Mouse (Mus musculus) spleen, embryonic (tissue): ENCODE results near the gene Eloa.

Experiments
- CTCF ChIA-PET: fragments of 350-600 bp; sonication (Branson Sonifier 250); formaldehyde crosslinking; loops from one replicate; lab custom pipeline; 2022; lab: Charles Lee

The Eloa gene

DNA sequence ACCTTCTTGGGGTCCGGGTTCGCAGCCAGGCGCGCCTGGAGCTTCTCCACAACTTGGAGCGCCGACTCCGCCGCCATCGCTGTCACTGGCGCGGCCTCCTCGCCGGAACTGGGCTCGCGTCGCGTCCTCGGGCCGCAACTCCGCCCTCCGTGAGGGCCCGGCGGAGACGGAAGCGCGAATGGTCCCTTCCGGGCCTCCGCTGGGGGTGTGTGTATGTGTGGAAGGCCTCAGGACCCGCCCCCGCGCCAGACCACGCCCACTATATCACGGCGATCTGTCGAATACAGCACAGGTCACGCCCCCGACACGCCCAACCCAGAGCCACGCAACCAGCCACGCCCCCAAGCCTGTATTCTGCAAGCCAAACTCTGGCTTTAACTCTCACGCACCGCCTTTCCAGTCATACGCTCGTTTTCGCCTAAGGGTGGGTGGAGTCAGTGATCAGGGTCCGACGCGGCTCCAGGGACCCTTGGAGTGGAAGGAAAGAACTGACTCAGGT, at the start of gene Eloa:
Eloa (minus strand) TSS at position 215 of the 499 bp plus-strand sequence.
- CTCF ChIA-PET: no interaction called here

DNA sequence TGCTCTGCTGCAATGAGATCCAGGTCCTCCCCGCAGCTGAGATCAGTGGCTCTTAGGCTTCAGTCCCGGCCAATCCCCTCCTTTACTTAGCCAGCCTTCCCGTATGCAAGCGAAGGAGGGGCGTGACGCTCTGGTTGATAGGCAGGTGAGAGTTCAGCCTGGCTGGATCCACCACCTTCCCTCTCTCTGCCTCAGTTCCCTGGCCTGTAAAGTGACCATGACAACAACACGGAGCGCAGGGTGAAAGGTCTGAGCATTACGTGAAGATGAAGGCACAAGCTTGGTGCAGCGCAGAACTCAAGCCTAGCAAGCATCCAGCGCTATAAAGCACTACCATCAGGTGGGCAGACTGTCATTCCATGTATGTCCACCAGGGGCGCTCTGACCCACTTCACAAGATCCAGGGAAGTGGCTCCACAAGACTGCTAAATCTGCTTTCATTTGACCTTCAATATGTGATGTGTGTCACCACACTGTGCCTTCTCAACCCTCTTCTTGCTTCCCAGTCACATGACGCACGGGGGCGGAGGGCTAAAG, 49.7 kb upstream of the Eloa start:
- CTCF ChIA-PET: interaction anchor here (0.7 to 1.5 kb wide), 4 partner anchors 52 to 92 kb away, joined by 3 to 13 read pairs (median 4); no protein-coding TSS in a partner anchor

DNA sequence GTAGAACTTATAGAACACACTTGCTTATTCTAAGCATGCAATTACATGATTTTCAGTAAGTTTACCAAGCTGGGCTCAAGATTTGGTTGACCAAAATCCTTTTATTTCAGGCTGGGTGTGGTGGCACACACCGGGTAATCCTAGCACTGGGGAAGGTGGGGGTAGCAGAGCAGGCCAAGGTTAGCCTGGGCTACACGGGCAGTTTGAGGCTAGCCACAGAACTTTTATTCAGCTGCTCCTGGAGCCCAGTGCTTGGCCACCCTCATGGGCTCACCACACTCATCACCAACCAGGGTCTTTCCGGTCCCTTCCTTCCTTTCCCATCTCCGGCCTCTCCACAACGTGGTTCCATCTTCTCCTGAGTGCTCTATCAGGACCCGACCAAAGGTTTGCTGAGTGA, 49.0 kb upstream of the Eloa start:
- CTCF ChIA-PET: interaction anchor here (1.0 to 1.5 kb wide), 7 partner anchors 18 to 119 kb away, joined by 3 to 13 read pairs (median 4); no protein-coding TSS in a partner anchor

DNA sequence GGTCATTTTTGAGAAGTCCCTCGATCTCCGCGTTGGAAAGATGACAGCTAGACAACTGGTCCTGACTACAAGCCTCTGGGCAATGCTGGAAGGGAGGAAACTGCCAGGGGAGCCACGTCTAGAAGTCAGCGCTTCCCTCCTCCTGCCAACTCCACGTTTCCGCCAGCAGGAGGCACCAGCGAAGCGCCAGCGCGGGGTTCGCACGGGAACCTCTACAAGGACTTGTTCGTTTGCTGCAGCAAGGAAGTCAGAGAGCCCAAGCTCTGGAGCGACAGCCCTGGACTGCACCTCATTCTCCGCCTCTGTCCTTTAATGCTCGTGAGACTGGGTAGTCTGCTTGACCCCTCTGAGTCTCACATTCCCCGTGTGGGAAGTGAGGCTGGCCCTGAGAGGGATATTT, 48.4 kb upstream of the Eloa start:
- CTCF ChIA-PET: interaction anchor here (0.6 to 1.3 kb wide), 6 partner anchors 19 to 227 kb away, joined by 3 to 13 read pairs (median 4); no protein-coding TSS in a partner anchor

DNA sequence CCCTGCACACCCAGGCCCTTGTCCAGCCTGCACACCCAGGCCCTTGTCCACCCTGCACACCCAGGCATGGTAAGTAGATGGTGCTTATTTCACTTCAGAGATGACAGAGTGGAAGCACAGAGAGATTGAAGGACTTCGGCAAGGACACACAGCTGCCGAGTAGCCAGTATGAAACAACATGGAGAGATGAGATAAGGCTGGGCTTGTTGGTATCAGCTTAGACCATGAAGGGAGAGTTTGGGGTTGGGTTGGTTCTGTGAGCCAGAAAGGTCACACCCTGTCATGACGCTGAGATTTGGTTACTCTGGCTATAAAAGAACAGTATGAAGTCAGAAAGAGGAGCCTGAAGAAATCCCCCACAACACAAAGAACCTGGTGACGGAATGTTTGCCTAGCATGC, 47.8 kb upstream of the Eloa start:
- CTCF ChIA-PET: interaction anchor here (0.6 to 1.3 kb wide), 4 partner anchors 90 to 226 kb away, joined by 3 to 9 read pairs (median 4); no protein-coding TSS in a partner anchor

DNA sequence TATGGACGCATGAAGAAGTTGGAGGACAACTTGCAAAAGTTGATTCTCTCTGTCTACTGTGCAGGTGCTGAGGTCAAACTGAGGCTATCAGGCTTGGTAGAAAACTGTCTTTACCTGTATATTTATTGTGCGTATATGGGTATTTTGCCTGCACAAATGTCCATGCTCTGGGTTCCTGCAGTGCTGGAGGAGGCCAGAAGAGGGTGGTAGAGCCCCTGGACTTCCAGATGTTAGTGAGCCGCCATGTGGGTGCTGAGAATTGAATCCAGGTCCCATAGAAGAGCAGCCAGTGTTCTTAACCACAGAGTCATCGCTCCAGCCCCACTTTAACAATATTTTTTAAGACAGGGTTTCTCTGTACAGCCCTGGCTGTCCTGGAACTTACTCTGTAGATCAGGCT, 41.6 kb upstream of the Eloa start:
- CTCF ChIA-PET: interaction anchor here (0.7 kb wide), 1 partner anchor 170 kb away, joined by 3 read pairs; no protein-coding TSS in a partner anchor

DNA sequence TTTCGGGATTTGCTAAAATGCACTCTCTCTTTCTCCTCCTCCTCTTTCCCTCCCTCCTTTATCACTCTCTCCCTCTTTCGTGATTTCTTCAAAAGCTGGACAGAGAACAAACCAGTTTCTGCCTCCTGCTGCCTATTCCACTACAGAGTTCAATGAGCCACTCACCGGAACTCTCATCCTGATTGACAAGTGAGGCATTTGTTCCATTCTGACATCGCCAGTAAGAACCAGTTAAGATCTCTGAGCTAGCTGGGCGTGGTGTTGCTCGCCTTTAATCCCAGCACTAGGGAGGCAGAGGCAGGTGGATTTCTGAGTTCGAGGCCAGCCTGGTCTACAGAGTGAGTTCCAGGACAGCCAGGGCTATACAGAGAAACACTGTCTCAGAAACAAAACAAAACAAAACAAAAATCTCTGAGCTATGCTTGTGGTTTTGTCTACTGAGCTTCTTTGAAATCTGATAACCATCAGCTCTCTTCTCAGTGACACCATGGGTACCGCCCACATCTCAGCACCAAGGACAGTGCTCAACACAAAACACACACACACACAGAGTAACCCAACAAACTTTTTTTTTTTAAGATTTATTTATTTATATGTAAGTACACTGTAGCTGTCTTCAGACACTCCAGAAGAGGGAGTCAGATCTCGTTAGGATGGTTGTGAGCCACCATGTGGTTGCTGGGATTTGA, 38.4 kb upstream of the Eloa start:
- CTCF ChIA-PET: interaction anchor here (0.5 kb wide), 1 partner anchor 118 kb away, joined by 3 read pairs; no protein-coding TSS in a partner anchor

DNA sequence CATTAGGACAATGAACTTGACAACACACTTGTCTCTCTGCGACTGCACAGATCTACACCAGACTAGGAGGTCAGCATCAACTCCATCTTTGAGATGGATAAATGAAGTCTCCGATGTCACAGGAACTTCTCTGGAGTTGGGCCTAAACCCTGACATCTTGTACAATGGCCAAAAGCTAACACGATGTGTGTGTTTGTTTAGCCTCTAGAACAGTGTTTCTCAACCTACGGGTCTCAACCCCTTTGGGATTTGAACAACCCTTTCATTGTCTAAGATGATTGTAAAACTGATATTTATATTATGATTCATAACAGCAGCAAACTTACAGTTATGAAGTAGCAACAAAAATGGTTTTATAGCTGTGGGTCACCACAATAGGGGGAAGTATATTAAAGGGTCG, 36.4 kb upstream of the Eloa start:
- CTCF ChIA-PET: no interaction called here

DNA sequence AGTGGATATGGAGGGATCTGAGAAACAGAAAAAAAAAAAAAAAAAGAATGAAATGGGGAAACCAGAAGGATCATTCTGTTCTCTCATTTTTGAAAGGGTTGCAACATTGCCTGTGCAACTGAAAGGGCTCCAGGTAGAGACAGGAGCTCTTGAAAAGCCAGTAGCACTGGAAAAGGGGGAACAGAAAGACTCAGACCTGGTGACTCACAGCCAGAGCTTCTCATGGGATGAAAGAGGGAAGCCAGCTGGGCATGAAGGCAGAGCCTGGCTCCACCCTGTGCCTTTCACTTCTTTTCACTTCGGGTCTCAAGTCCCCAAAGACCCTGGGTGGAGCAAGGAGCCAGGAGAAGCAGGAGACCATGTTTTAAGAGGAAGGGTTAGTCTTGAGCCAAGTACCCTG, 34.5 kb upstream of the Eloa start:
- CTCF ChIA-PET: interaction anchor here (0.7 to 0.8 kb wide), 2 partner anchors 159 to 308 kb away, joined by 3 to 4 read pairs; no protein-coding TSS in a partner anchor

DNA sequence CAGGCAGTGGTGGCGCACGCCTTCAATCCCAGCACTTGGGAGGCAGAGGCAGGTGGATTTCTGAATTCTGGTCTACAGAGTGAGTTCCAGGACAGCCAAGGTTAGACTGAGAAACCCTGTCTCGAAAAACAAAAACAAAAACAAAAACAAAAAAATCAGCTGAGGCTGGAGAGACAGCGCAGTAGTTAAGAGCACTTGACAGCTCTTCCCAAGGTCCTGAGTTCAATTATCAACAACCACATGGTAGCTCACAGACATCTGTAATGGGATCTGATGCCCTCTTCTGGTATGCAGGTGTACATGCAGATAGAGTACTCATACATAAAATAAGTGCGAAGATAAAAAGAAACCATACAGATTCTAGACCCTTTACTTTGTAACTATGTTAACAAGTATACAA, 32.3 kb upstream of the Eloa start:
- CTCF ChIA-PET: interaction anchor here (0.6 to 0.7 kb wide), 4 partner anchors 53 to 133 kb away, joined by 3 to 7 read pairs (median 3); no protein-coding TSS in a partner anchor

DNA sequence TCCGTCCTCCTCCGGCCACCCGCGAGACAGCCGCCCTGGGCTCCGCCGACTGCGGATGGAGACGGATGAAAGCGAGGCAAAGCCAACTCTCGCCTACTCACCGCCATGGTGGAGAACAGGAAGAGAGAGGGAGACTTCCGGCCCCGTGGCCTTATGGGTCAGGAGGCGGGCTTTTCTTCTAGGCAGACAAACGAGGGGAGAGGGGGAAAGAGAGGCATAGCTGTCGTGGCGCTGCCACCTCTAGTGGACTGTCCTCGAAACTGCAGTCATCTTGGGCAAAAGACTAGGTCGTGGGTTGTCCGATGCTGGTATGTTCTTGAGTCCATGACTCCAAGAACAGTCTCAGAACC, 31.7 kb upstream of the Eloa start, which contains the start of gene Rpl11:
Rpl11 (minus strand) TSS at position 182 of the 350 bp plus-strand sequence.
- CTCF ChIA-PET: interaction anchor here (0.6 kb wide), 2 partner anchors 54 to 1069 kb away, joined by 3 to 5 read pairs; no protein-coding TSS in a partner anchor

DNA sequence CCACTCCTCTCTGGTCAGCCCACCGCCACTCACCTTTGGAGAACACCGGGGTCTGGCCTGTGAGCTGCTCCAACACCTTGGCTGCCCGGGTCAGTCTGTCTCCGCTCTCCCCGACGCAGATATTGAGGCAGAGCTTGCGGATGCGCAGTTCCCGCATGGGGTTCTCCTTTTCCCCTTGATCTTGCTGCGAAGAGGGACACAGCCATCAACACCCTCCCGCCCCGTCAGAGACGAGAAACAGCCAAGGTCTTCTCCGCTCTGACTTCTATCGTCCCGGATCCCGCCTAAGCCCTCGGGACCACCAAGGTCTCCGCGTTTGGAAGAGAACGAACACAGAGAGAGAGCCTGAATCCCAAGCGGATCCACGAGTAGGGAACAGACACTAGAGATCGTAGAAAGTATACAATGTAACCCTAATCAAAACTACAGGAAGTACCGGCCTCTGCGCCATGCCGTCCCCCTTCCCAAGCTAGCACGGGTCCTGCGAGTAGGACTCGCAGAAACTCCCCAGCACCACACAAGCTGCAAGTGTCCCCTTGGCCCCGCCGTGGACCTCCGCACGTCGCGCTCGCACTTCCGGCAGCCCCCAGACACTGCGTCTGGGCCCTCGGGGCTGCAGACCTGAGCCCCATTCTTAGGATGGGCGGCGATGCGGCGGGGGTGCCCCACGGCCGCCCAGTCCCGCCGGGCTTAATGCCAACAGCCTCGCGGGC, 31.1 kb upstream of the Eloa start:
- CTCF ChIA-PET: interaction anchor here (0.6 kb wide), 1 partner anchor 1068 kb away, joined by 5 read pairs; no protein-coding TSS in a partner anchor

DNA sequence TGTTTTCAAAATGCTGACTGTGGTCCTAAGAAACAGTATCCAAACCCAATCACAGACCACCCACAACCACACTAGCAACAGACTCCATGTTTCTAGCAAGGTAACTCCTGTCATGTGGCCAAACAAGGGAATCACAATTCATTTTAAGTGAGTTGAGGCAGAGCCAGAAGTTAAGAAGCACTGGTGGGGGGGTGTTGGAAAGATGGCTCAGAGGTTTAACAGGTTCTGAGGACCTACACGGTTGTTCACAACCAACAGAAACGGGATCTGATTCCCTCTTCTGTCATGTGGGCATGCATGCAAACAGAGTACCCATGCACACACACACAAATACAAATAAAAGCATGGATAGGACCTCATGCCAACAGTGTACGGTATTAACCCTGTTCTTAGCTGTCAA, 30.5 kb upstream of the Eloa start:
- CTCF ChIA-PET: no interaction called here

DNA sequence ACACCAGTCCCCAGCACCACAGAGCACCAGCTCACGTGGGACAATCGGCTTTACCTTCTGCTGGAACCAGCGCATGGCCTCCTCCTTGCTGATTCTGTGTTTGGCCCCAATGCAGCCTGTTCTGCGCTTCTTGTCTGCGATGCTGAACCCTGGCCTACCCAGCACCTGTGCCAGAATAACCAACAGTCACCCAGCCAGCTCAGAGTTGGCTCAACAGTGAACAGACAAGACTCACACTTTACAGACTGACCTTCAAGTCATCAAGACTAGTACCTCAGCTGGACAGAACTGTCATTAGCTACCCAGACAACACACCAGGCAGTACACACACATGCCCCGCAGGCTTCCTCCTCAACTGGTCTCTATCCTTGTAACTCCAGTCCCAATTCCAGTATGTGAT, 28.7 kb upstream of the Eloa start:
- CTCF ChIA-PET: interaction anchor here (0.6 kb wide), 1 partner anchor 141 kb away, joined by 3 read pairs; no protein-coding TSS in a partner anchor

DNA sequence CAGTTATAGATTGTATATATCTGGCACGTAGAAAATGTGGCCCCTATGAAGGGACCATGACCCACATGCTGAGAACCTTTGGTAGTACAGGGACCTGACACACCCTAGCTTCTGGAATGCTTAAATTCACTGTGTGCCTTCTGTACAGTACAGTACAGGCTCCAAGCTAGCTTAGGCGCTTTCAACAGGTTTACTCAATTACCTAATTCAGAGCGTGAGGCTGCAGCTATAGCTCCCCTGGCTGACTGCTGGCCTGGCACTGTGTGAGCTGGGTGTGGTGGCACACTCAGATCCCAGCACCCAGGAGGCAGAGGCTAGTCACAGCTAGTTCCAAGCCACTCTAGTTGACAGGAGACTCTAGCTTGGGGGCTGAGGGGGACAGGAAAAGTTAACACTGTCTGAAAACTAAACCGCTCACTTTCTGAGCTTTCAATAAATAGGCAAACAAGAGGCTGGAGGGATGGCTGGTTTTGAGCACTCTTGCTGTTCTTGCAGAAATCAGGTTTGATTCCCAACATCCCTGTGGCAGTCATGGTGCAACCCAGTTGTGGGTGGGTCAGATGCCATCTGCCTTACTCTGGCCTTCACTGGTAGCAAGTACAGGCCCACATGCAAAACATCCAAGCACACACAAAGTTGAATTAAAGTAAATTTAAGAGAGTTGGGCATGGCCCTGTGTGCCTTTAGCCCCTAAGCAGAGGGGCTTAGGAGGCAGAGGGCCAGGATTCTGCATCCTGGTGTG, 26.9 kb upstream of the Eloa start:
- CTCF ChIA-PET: no interaction called here

DNA sequence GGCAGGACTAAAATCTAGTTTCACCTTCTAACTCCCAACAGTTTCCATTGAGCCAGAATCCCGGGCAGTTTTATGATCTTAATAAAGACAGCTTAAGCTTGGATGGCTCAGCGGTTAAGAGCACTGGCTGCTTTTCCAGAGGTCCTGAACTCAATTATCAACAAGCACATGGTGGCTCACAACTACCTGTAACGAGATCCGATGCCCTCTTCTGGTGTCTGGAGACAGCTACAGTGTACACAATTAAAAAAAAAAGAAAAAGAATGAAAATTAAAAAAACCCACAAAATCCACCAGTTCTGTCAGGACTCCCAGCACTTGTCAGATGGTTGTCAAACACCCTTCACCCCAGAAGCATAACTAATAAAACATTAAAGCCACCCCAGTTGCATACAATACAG, 26.1 kb upstream of the Eloa start:
- CTCF ChIA-PET: interaction anchor here (0.6 kb wide), 1 partner anchor 213 kb away, joined by 3 read pairs; no protein-coding TSS in a partner anchor

DNA sequence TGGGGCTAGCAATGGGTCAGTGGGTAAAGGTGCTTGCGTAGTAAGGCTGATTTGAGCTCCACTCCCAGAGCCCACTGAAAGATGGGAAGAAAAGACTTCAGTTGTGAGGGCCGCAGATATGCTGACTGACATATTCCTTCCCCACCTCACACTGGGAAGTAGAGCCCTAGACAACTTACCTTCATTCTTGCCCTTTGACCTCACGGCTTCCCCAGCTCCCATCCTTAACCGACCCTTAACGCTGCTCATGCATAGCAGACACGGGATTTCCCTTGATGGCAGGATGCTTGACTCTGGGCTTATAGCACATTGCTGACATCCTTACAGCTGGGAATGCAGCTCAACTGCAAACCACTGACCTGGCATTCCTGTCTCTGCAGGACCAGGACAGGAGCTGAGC, 25.3 kb upstream of the Eloa start:
- CTCF ChIA-PET: interaction anchor here (0.6 kb wide), 1 partner anchor 39 kb away, joined by 8 read pairs; no protein-coding TSS in a partner anchor

DNA sequence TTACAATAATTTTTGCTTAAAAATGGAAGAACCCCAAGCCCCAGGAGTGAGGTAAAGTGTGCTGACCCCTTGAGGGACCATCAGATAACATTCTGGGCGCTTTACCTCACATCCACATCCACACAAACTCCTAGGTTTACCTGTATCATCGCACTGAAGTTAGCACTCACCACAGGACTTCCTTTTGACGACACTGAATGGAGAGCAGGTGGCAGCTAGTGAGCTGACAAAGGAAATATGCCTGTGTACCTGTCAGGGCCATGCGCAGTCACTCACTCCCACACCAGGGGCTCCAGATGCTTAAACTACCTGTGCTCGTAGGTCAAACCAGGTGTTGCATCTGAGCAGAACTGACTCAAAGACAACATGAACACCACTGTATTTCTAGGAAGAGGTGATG, 23.5 kb upstream of the Eloa start:
- CTCF ChIA-PET: no interaction called here

DNA sequence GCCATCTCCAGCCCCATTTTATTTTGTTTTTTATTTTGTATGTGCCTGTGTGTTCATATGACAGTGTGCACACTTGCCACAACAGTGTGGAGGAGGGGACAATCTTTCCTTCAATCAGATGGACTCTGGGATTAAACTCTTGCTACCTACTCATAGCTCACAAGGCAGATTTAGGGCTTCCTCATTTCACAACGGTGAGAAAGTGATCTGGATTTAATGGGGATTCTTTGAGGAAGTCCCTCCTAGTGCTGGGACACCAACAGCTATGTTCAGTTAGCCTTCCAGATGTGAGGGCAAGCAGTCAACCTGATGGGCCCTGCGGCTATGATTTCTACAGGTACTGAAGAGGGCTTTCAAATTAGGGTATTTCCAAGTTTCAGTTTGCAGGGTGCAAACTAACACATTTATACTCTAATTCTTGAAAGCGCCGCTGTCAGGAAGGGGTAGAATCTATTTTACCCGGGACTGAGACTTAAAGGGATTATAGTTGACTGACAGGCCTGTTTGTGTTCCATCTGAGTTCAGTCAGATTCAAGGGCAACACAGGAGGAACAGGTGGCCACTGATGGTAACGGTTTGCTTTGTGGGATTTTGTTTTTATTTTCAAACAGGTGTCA, 22.3 kb upstream of the Eloa start:
- CTCF ChIA-PET: no interaction called here

DNA sequence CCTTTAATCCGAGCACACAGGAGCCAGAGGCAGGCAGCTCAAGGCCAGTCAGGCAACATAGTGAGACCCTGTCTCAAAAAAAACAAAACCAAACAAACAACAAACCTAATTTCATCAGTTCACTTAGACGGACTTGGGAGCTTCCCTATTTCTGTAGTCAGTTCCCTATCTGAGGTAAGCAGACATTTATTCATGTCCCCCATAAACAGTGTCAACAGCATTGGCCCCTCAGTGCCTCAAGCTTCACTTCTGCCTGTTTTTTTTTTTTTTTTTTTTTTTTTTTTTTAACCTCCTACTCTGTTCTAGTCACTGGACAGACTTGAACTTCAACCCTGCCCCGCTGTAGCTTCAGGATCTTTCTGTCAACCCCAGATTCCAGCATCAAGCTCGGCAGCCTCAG, 13.5 kb upstream of the Eloa start:
- CTCF ChIA-PET: interaction anchor here (0.6 kb wide), 2 partner anchors 17 to 140 kb away, joined by 3 to 7 read pairs; no protein-coding TSS in a partner anchor
